Mouse (Mus musculus): ENCODE results near the gene Apold1.

DNA sequence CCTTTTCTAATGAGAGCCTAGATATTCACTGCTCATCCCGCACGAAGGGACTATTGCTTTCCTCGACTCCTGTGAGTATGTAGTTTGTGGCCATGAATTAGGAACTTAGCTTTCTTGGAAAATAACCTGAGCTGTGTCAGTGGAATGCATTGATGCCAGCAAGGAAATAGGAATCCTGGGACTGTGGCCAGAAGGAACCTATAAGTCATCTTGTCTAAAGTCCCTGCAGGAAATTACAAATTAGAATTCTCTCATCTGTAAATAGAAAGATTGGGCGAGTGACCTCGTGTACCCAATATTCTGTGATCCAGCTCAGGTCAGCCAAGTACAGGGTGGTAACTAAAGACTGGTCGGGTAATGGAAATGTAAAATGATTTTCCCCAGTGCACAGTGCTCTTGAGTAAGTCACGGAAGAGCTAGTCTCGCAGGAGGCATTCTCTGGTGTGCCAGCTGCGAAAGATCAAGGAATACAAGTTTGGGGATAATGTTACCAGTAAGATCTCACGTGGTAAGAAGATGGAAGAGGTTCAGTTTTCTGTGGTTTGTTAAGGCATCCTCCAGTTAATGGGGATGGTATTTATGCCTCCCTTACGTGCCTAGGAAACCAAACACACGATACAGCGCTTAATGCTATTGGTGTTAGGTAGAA lies 37.6 kb upstream of the Apold1 start:
- TF ChIP-seq POLR2A (IDR thresholded peaks at IDR 0.05; ENCODE audit: borderline replicate concordance, extremely low read depth, insufficient read depth, insufficient read length, poor library complexity, severe bottlenecking) = no peak
- TF ChIP-seq CTCF (IDR thresholded peaks at IDR 0.05; ENCODE audit: borderline replicate concordance, extremely low read depth, insufficient read depth, insufficient read length) = no peak

Data from brain, embryonic 14.5 days (tissue).